Mouse (Mus musculus): ENCODE measurements around the gene Rnase9. TPM values are rescaled to one million over a fixed set of nuclear protein-coding genes. Genes with fewer than 3 reads are reported as not detected.
A peak's percentile ranks its signal among the peaks of the same experiment; 100 is the strongest.

Gene Rnase9
- not detected in 2 replicates for polyA plus RNA-seq (2015; fragmentation: Nextera tagmentation; extraction: Ambion mirVana)

- ATAC-seq (ENCODE audit: insufficient number of reproducible peaks, low FRiP score, low TSS enrichment, low read depth): no peak
- WGBS: 74% methylated on average over 6 of the region's 6 CpGs
- no peak within 1 kb of the TSS for H3K27ac ChIP-seq (replicated peaks)
- H3K27me3 ChIP-seq: no peaks in the 10 kb centered on the region
- H3K4me2 ChIP-seq (replicated peaks): no peak within 1 kb of the TSS
- H3K4me1 ChIP-seq: no peaks in the 10 kb centered on the region
- no peak within 1 kb of the TSS for H3K9ac ChIP-seq
- no peaks in the 10 kb centered on the region for H3K9me3 ChIP-seq (replicated peaks)
- H3K4me3 ChIP-seq (replicated peaks): no peak within 1 kb of the TSS
- H3K36me3 ChIP-seq: no peaks in the 10 kb centered on the region
Observed at GRCm38 (mm10) chr14:51041769-51042168, at the start of gene Rnase9. Gene Rnase9, minus strand, starts transcription at chr14:51041869.

GRCm38 (mm10) chr14:51090077-51090781 is 48.6 kb upstream of the Rnase9 start:
- Histone ChIP-seq H3K9ac (peak overlapping the region; percentile 42), H3K36me3 (no peaks in the 10 kb centered on the region), H3K9me3 (replicated peaks) (no peaks in the 10 kb centered on the region), H3K27ac (replicated peaks) (peak overlapping the region; percentile 93), H3K4me1 (peaks cover 14% of the 10 kb centered on the region; the same call in 1 of the 2 replicates), H3K4me2 (replicated peaks) (peak overlapping the region; percentile 76), H3K27me3 (no peaks in the 10 kb centered on the region), H3K4me3 (replicated peaks) (peak overlapping the region; percentile 85)
- WGBS: under 1% methylated on average over 27 of the region's 27 CpGs
- peak; percentile 44; the same call in 1 of the 2 replicates for ATAC-seq (ENCODE audit: insufficient number of reproducible peaks, low FRiP score, low TSS enrichment, low read depth)

- Histone ChIP-seq H3K4me1 (peaks cover 11% of the 10 kb centered on the region; the same call in 1 of the 2 replicates), H3K4me3 (replicated peaks) (peak overlapping the region; percentile 85), H3K4me2 (replicated peaks) (peak overlapping the region; percentile 76), H3K27me3 (no peaks in the 10 kb centered on the region), H3K27ac (replicated peaks) (peak overlapping the region; percentile 93), H3K9me3 (replicated peaks) (no peaks in the 10 kb centered on the region), H3K36me3 (no peaks in the 10 kb centered on the region), H3K9ac (peak overlapping the region; percentile 39)
- ATAC-seq (ENCODE audit: insufficient number of reproducible peaks, low FRiP score, low TSS enrichment, low read depth): no peak
- under 1% methylated on average over 15 of the region's 15 CpGs for WGBS
Observed at GRCm38 (mm10) chr14:51089674-51090076, 48.0 kb upstream of the Rnase9 start.

- peak overlapping the region; percentile 85 for H3K4me3 ChIP-seq (replicated peaks)
- peak overlapping the region; percentile 68 for H3K9ac ChIP-seq
- no peaks in the 10 kb centered on the region for H3K36me3 ChIP-seq
- H3K27me3 ChIP-seq: no peaks in the 10 kb centered on the region
- peak; percentile 93 for ATAC-seq (ENCODE audit: insufficient number of reproducible peaks, low FRiP score, low TSS enrichment, low read depth)
- H3K27ac ChIP-seq (replicated peaks): peak overlapping the region; percentile 93
- WGBS: under 1% methylated on average over 34 of the region's 34 CpGs
- H3K4me1 ChIP-seq: peaks cover 14% of the 10 kb centered on the region
- H3K9me3 ChIP-seq (replicated peaks): no peaks in the 10 kb centered on the region
- peak overlapping the region; percentile 76 for H3K4me2 ChIP-seq (replicated peaks)
Observed at GRCm38 (mm10) chr14:51088970-51089673, 47.5 kb upstream of the Rnase9 start.

- Histone ChIP-seq H3K27me3 (no peaks in the 10 kb centered on the region), H3K27ac (replicated peaks) (peak overlapping the region; percentile 92), H3K4me2 (replicated peaks) (peak overlapping the region; percentile 76), H3K4me3 (replicated peaks) (peak overlapping the region; percentile 85), H3K9ac (peak overlapping the region; percentile 68), H3K36me3 (no peaks in the 10 kb centered on the region), H3K4me1 (peaks cover 22% of the 10 kb centered on the region), H3K9me3 (replicated peaks) (no peaks in the 10 kb centered on the region)
- ATAC-seq (ENCODE audit: insufficient number of reproducible peaks, low FRiP score, low TSS enrichment, low read depth): 0 out of 2 replicates have a peak, but pooled peaks have one; percentile 9
- under 1% methylated on average over 23 of the region's 23 CpGs for WGBS
Observed at GRCm38 (mm10) chr14:51088166-51088969, 46.7 kb upstream of the Rnase9 start.

GRCm38 (mm10) chr14:51087762-51088161 is 46.1 kb upstream of the Rnase9 start:
- ATAC-seq (ENCODE audit: insufficient number of reproducible peaks, low FRiP score, low TSS enrichment, low read depth): no peak
- Histone ChIP-seq H3K4me1 (peaks cover 24% of the 10 kb centered on the region), H3K4me3 (replicated peaks) (peak overlapping the region; percentile 85), H3K27ac (replicated peaks) (no peak overlapping the region), H3K9ac (no peak overlapping the region), H3K4me2 (replicated peaks) (peak overlapping the region; percentile 76), H3K36me3 (no peaks in the 10 kb centered on the region), H3K9me3 (replicated peaks) (no peaks in the 10 kb centered on the region), H3K27me3 (no peaks in the 10 kb centered on the region)
- 10% methylated on average over 9 of the region's 9 CpGs for WGBS

- WGBS: 78% methylated on average over 4 of the region's 4 CpGs
- Histone ChIP-seq H3K4me1 (peaks cover 18% of the 10 kb centered on the region), H3K4me2 (replicated peaks) (no peak overlapping the region), H3K9ac (no peak overlapping the region), H3K27me3 (no peaks in the 10 kb centered on the region), H3K27ac (replicated peaks) (no peak overlapping the region), H3K36me3 (no peaks in the 10 kb centered on the region), H3K9me3 (replicated peaks) (no peaks in the 10 kb centered on the region), H3K4me3 (replicated peaks) (no peak overlapping the region)
- no peak for ATAC-seq (ENCODE audit: insufficient number of reproducible peaks, low FRiP score, low TSS enrichment, low read depth)
Observed at GRCm38 (mm10) chr14:51085911-51086310, 44.2 kb upstream of the Rnase9 start.

- Histone ChIP-seq H3K27ac (replicated peaks) (no peak overlapping the region), H3K36me3 (no peaks in the 10 kb centered on the region), H3K4me2 (replicated peaks) (no peak overlapping the region), H3K4me3 (replicated peaks) (no peak overlapping the region), H3K4me1 (peaks cover 18% of the 10 kb centered on the region), H3K9me3 (replicated peaks) (no peaks in the 10 kb centered on the region), H3K27me3 (no peaks in the 10 kb centered on the region), H3K9ac (no peak overlapping the region)
- no peak for ATAC-seq (ENCODE audit: insufficient number of reproducible peaks, low FRiP score, low TSS enrichment, low read depth)
- WGBS: 85% methylated on average over 2 of the region's 2 CpGs
Observed at GRCm38 (mm10) chr14:51085086-51085485, 43.4 kb upstream of the Rnase9 start.

- ATAC-seq (ENCODE audit: insufficient number of reproducible peaks, low FRiP score, low TSS enrichment, low read depth): no peak
- H3K27me3 ChIP-seq: no peaks in the 10 kb centered on the region
- H3K27ac ChIP-seq (replicated peaks): no peak overlapping the region
- 6% methylated on average over 7 of the region's 7 CpGs for WGBS
- H3K9ac ChIP-seq: 0 out of 2 replicates have a peak overlapping the region, but pooled peaks have one; percentile 16
- peak overlapping the region; percentile 50 for H3K4me3 ChIP-seq (replicated peaks)
- no peaks in the 10 kb centered on the region for H3K36me3 ChIP-seq
- H3K9me3 ChIP-seq (replicated peaks): no peaks in the 10 kb centered on the region
- H3K4me1 ChIP-seq: peaks cover 18% of the 10 kb centered on the region
- peak overlapping the region; percentile 84 for H3K4me2 ChIP-seq (replicated peaks)
Observed at GRCm38 (mm10) chr14:51083805-51084204, 42.1 kb upstream of the Rnase9 start.

GRCm38 (mm10) chr14:51082599-51083581 is 41.2 kb upstream of the Rnase9 start:
- WGBS: 2% methylated on average over 40 of the region's 40 CpGs
- H3K27ac ChIP-seq (replicated peaks): no peak overlapping the region

More at GRCm38 (mm10) chr14:51082599-51083581, 41.2 kb upstream of the Rnase9 start:
- no peaks in the 10 kb centered on the region for H3K36me3 ChIP-seq
- no peaks in the 10 kb centered on the region for H3K9me3 ChIP-seq (replicated peaks)
- no peaks in the 10 kb centered on the region for H3K27me3 ChIP-seq
- peak; percentile 40; the same call in 1 of the 2 replicates for ATAC-seq (ENCODE audit: insufficient number of reproducible peaks, low FRiP score, low TSS enrichment, low read depth)
- H3K4me2 ChIP-seq (replicated peaks): peak overlapping the region; percentile 84
- H3K9ac ChIP-seq: peak overlapping the region; percentile 16
- peak overlapping the region; percentile 50 for H3K4me3 ChIP-seq (replicated peaks)
- peaks cover 13% of the 10 kb centered on the region for H3K4me1 ChIP-seq
